Mouse (Mus musculus): ENCODE data around the gene Bnip3. TPM values are rescaled to one million over a fixed set of nuclear protein-coding genes. Genes with fewer than 3 reads are reported as not detected.

Bnip3 gene
- polyA plus RNA-seq (2017; shearing (Covaris generic)), result 18.3 TPM

DNA sequence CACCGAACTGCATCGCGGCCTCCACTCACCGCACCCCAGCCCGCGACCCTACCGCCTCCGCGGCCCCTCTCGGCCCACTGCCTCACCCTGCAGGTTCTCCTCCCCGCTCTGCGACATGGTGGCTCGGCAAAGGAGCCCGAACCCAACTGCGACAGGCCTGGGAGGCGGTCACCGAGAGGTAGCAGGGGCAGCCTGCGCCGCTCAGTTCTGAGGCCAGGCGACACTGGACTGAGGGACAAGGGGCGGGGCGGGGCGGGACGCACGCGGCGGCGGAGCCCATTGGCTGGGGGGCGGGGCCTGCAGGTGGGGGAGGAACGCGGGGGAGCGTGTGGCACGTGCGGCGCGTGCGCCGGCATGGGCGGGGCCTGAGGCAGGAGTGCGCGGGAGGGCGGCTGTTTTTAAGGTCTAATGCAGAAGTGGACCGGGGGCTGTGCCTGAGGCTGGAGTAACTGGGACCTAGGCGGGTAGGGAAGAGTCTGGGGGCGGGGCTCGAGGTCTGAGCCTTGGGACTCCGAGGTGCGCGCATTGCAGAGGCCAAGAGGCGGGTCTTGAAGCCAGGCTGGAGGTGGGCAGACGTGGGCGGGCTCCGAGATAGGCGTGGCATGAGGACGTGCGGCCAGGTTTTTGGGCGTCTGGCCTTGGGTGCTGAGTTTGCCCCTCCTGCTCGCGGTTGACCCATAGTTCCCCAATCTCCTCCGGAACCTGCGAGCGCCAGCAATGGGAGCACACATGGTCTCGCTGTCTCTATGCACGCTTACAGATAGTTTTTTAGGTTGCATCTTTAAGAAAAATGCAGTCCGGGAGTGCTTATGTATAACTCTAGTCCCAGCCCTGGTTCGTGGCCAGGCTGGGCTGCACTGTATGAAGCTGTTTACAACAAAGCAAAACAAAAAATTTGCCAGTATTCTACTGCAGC, at the start of gene Bnip3:
TSS of gene Bnip3 (minus strand) at position 243 of the 916 bp plus-strand sequence.

DNA sequence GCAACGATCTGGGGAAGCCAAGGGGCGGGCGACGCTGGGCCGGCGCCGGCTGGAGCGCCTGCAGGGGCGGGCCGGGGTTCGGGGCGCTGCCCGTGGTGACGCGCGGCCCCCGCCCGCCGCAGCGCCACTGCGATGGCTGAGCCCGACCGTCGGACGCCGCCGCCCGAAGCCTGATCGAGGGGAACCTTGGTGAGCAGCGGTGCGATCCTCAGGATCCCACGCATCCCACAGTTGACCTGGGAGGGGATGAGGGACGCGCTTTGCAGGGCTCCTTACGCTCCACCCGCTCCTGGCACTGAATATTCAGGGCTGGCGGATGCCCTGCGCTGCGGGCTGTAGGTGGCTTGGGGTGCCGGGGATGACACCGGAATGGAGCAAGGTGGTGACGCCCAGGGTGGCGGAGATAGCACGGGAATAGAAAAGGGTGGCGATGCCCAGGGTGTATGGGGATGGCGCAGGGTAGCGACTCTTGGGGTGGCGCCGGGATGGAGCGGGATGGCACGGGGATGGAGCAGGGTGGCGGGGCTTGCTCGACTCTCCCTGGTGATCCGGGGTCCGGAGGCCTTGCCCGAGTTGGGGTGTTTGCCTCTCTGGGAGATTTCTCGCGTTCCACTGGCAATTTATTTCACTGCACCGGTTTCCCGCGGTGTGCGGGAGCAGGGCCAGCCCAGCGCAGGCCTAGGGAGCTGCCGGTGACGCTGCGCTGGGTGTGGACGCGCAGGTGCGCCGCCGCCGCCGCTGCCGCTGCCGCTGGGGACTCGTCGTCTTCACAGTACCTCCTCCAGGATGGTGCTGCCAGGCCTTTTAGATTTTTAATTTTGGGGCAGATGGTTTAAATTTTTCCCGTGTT, 31.5 kb upstream of the Bnip3 start, which contains the start of gene Jakmip3:
TSS of gene Jakmip3 (plus strand) at position 119 of the 850 bp plus-strand sequence.

DNA sequence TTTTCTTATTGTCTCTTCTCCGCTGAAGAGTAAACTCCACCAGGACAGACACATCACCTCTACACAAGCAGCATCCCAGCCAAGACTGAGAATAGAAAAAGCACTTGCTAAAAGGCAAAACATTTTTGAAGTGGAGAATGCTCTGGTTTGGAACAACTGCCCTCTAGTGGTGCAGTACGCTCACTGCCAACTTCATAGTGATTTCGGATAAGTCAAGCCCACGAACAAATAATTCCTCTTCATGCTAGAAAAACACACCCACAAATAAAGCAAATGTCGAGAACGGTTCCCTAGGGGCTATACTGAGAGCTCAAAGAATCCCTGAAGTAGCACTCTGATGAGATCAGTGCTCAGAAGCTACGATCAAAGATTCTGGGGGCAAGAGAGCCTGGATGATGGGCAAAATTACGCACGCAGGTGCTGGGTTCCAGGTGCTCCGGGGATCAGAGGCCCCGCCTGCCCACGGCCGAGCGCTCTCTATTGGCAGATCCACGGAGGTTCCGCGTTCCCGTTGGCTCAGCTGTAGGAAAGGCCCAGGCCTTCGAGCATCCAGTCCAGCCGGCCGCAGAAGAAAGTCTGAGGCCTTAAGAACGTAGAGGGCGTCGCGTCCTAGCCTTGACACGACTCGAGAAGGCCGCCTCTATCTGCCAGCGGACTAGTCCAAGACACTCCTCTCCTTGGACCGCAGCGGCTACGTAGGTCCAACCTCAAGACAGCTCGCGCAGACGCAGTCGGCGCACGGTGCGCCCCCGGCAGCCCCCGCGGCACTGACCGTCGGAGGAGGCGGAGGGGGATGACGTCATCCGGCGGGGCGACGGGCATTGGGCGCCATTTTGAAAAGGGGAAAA, 63.6 kb downstream of the Bnip3 start, which contains the start of the genes Ppp2r2d and Mapk1ip1:
TSS of gene Ppp2r2d (plus strand) at position 536 of the 848 bp plus-strand sequence.
TSS of gene Mapk1ip1 (minus strand) at position 730 of the 848 bp plus-strand sequence.

Other genes with a start within 250 kb of the Bnip3 start
- 9.1 TPM for gene Ppp2r2d, start 63.4 kb downstream of the Bnip3 start, polyA plus RNA-seq (2017; shearing (Covaris generic))
- 18.5 TPM for gene Mapk1ip1, start 63.2 kb downstream of the Bnip3 start, polyA plus RNA-seq (2017; shearing (Covaris generic))
- gene Jakmip3, start 31.2 kb upstream of the Bnip3 start, polyA plus RNA-seq (2017; shearing (Covaris generic)), result not detected
- not detected for gene Dpysl4, start 176.5 kb upstream of the Bnip3 start, polyA plus RNA-seq (2017; shearing (Covaris generic))